Mouse (Mus musculus) heart, postnatal 0 days (tissue): ENCODE data around the gene Fmnl3.

ENCODE experiments used
- CTCF ChIP-seq: IDR thresholded peaks from 2 replicates; pipeline ENCODE4 v1.5.1; 2016; ENCODE audit warnings: antibody characterized with exemption, control low read depth, low read depth
- EP300 ChIP-seq: IDR thresholded peaks from 2 replicates; pipeline ENCODE4 v1.6.1; 2016; ENCODE audit warnings: antibody characterized with exemption, low read depth

DNA sequence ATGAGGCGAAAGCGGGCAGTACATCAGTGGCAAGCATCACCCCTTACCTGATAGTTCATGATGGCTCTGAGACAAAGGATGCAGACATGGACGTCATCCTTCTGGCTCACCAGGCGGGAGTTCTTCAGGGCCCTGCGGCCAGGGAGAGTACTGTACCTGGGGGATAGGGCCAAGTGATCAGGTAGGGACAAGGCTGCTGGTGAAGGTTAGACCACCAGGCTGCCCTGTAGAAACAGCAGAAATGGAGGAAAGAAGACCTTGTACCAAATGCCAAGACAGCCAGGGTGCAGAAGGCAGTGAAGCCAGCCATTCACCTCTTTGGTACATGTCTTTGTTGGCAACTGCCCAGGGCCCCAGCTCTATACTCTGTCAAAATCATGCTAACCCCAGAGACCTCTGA is 42.3 kb downstream of the Fmnl3 start:
- TF ChIP-seq EP300 (no peak), CTCF (no peak)
